Mouse (Mus musculus) CH12.LX (cell line): ENCODE data around the gene Mob3b. TPM values are rescaled to one million over a fixed set of nuclear protein-coding genes. Genes with fewer than 3 reads are reported as not detected.
A peak's percentile ranks its signal among the peaks of the same experiment; 100 is the strongest.

ENCODE experiments used
- DNase-seq: peaks from one replicate; pipeline ENCODE4 v3.0.0-alpha.2; 2013; ENCODE audit errors: extremely low read depth
- H3K27ac ChIP-seq: 2 replicates; pipeline ENCODE4 v1.5.1; 2012; ENCODE audit warnings: low read depth, mild to moderate bottlenecking, control low read depth, moderate library complexity; ENCODE audit not compliant: insufficient read depth
- H3K27me3 ChIP-seq: replicated peaks from 2 replicates; pipeline ENCODE3; 2012; ENCODE audit warnings: inconsistent platforms
- H3K36me3 ChIP-seq, 2 experiments: replicated peaks in 1 of 2; 2 replicates each; pipeline versions ENCODE3 to v1.6.1; 2012; ENCODE audit warnings: inconsistent platforms in 1 of 2, low read length in 1 of 2, mild to moderate bottlenecking in 1 of 2, mixed read lengths in 1 of 2, moderate library complexity in 1 of 2; ENCODE audit not compliant: control insufficient read depth in 1 of 2, insufficient read depth in 1 of 2
- H3K4me1 ChIP-seq, 2 experiments: 2 replicates each; pipeline ENCODE4 v1.6.1; 2012; ENCODE audit warnings: inconsistent platforms in 1 of 2, moderate library complexity in 1 of 2; ENCODE audit not compliant: insufficient read depth in 2 of 2, control insufficient read depth in 1 of 2
- H3K4me2 ChIP-seq: 2 replicates; pipeline ENCODE4 v1.6.1; 2012; ENCODE audit warnings: low read depth, mild to moderate bottlenecking, control low read depth; ENCODE audit not compliant: poor library complexity, insufficient read depth, severe bottlenecking
- H3K4me3 ChIP-seq, 3 experiments: fragments of 150-350 bp in 1 of 3; sonication (generic) in 1 of 3; replicated peaks in 1 of 3; 2 replicates each; pipeline versions ENCODE3 to v1.5.1; 2011 to 2012; ENCODE audit warnings: low read depth in 2 of 3, low read length in 2 of 3, mild to moderate bottlenecking in 2 of 3, moderate library complexity in 2 of 3, control low read depth in 1 of 3, improper control_type of control experiment in 1 of 3, inconsistent platforms in 1 of 3, mixed read lengths in 1 of 3; ENCODE audit not compliant: poor library complexity in 1 of 3
- H3K79me2 ChIP-seq: replicated peaks from 2 replicates; pipeline ENCODE4 v1.6.1; 2012; ENCODE audit warnings: mild to moderate bottlenecking, moderate library complexity; ENCODE audit not compliant: control insufficient read depth, poor library complexity, insufficient read depth, severe bottlenecking; ENCODE audit errors: extremely low read depth
- H3K9ac ChIP-seq: 2 replicates; pipeline ENCODE4 v1.6.1; 2012; ENCODE audit warnings: low read depth, mild to moderate bottlenecking, control low read depth, moderate library complexity; ENCODE audit not compliant: insufficient read depth
- H3K9me3 ChIP-seq: replicated peaks from 2 replicates; pipeline ENCODE3; 2012; ENCODE audit warnings: low read length, inconsistent platforms, mixed read lengths
- CHD1 ChIP-seq: IDR thresholded peaks from 2 replicates; pipeline ENCODE4 v1.6.1; 2012; ENCODE audit warnings: low read depth, low read length, improper control_type of control experiment, inconsistent platforms
- CTCF ChIP-seq, 2 experiments: IDR thresholded peaks in 1 of 2; conservative IDR thresholded peaks in 1 of 2; 2 replicates each; pipeline ENCODE4 v1.5.1; 2011 to 2012; ENCODE audit warnings: low read depth in 2 of 2, low read length in 2 of 2, improper control_type of control experiment in 1 of 2, inconsistent platforms in 1 of 2, mild to moderate bottlenecking in 1 of 2, moderate library complexity in 1 of 2
- E2F4 ChIP-seq: IDR thresholded peaks from 2 replicates; pipeline ENCODE4 v1.6.1; 2011; ENCODE audit warnings: low read depth, low read length, improper control_type of control experiment; ENCODE audit not compliant: insufficient replicate concordance
- ELF1 ChIP-seq: IDR thresholded peaks from 2 replicates; pipeline ENCODE4 v1.6.1; 2014; ENCODE audit warnings: low read depth, mild to moderate bottlenecking, inconsistent platforms, low read length, improper control_type of control experiment
- EP300 ChIP-seq: IDR thresholded peaks from 2 replicates; pipeline ENCODE4 v1.6.1; 2011; ENCODE audit warnings: low read length, improper control_type of control experiment
- ETS1 ChIP-seq: conservative IDR thresholded peaks from 2 replicates; pipeline ENCODE4 v1.6.1; 2012; ENCODE audit warnings: low read depth, mild to moderate bottlenecking, inconsistent platforms, low read length, improper control_type of control experiment, moderate library complexity
- IRF4 ChIP-seq: IDR thresholded peaks from 2 replicates; pipeline ENCODE4 v1.6.1; 2014; ENCODE audit warnings: low read depth, mild to moderate bottlenecking, inconsistent platforms, low read length, improper control_type of control experiment
- JUND ChIP-seq: conservative IDR thresholded peaks from 2 replicates; pipeline ENCODE4 v1.6.1; 2011; ENCODE audit warnings: low read depth, low read length, improper control_type of control experiment
- MEF2A ChIP-seq: IDR thresholded peaks from 2 replicates; pipeline ENCODE4 v1.6.1; 2014; ENCODE audit warnings: low read depth, mild to moderate bottlenecking, inconsistent platforms, low read length, improper control_type of control experiment, borderline replicate concordance
- MXI1 ChIP-seq: IDR thresholded peaks from 2 replicates; pipeline ENCODE4 v1.6.1; 2011; ENCODE audit warnings: mild to moderate bottlenecking, low read depth, low read length, improper control_type of control experiment
- MYC ChIP-seq: IDR thresholded peaks from 2 replicates; pipeline ENCODE4 v1.6.1; 2011; ENCODE audit warnings: low read depth, mild to moderate bottlenecking, improper control_type of control experiment, low read length
- NELFE ChIP-seq: IDR thresholded peaks from 2 replicates; pipeline ENCODE4 v1.6.1; 2011; ENCODE audit warnings: low read depth, low read length, improper control_type of control experiment
- NRF1 ChIP-seq: IDR thresholded peaks from 2 replicates; pipeline ENCODE4 v1.6.1; 2014; ENCODE audit warnings: low read depth, mild to moderate bottlenecking, inconsistent platforms, low read length, improper control_type of control experiment, moderate library complexity
- PAX5 ChIP-seq: IDR thresholded peaks from 2 replicates; pipeline ENCODE4 v1.6.1; 2012; ENCODE audit warnings: low read length, inconsistent platforms, mixed read lengths
- POLR2AphosphoS2 ChIP-seq: IDR thresholded peaks from 2 replicates; pipeline ENCODE4 v1.6.1; 2011; ENCODE audit warnings: low read depth, low read length, improper control_type of control experiment
- RAD21 ChIP-seq: IDR thresholded peaks from 2 replicates; pipeline ENCODE4 v1.6.1; 2011; ENCODE audit warnings: low read depth, mild to moderate bottlenecking, low read length, improper control_type of control experiment, moderate library complexity
- SIN3A ChIP-seq: IDR thresholded peaks from 2 replicates; pipeline ENCODE4 v1.6.1; 2012; ENCODE audit warnings: low read length, improper control_type of control experiment, inconsistent platforms
- SMC3 ChIP-seq: IDR thresholded peaks from 2 replicates; pipeline ENCODE4 v1.6.1; 2011; ENCODE audit warnings: low read depth, low read length, improper control_type of control experiment
- TCF12 ChIP-seq: IDR thresholded peaks from 2 replicates; pipeline ENCODE4 v1.6.1; 2014; ENCODE audit warnings: low read depth, mild to moderate bottlenecking, inconsistent platforms, low read length, improper control_type of control experiment
- UBTF ChIP-seq: IDR thresholded peaks from 2 replicates; pipeline ENCODE4 v1.6.1; 2012; ENCODE audit warnings: low read depth, mild to moderate bottlenecking, inconsistent platforms, low read length, improper control_type of control experiment, moderate library complexity
- ZC3H11A ChIP-seq: IDR thresholded peaks from 2 replicates; pipeline ENCODE4 v1.6.1; 2012; ENCODE audit warnings: low read depth, mild to moderate bottlenecking, inconsistent platforms, low read length, improper control_type of control experiment
- ZKSCAN1 ChIP-seq: IDR thresholded peaks from 2 replicates; pipeline ENCODE4 v1.6.1; 2012; ENCODE audit warnings: low read depth, inconsistent platforms, low read length, improper control_type of control experiment, borderline replicate concordance
- ZNF384 ChIP-seq: IDR thresholded peaks from 2 replicates; pipeline ENCODE4 v1.6.1; 2012; ENCODE audit warnings: low read depth, low read length, improper control_type of control experiment, inconsistent platforms
- dilution Hi-C: fragments of 300-500 bp; cut with MboI; formaldehyde crosslinking; loops from 2 replicates; pipeline ENCODE4 v1.14.3; 2020; ENCODE audit warnings: low sequenced_read_pairs; ENCODE audit not compliant: extremely low pct_unique_long_range_greater_than_20kb, extremely low pct_ligation_motif_present
- in situ Hi-C: fragments of 300-500 bp; cut with MboI; formaldehyde crosslinking; loops from 3 replicates; pipeline ENCODE4 v1.14.3; 2019; ENCODE audit warnings: low sequenced_read_pairs, low pct_ligation_motif_present, low pct_unique_long_range_greater_than_20kb, mixed read lengths
- polyA plus RNA-seq: library from polyadenylated mRNA; unstranded; fragments of >175 nt; gene quantifications from 2 replicates; pipeline ENCODE4 v1.2.1, GENCODE M21; 2012; ENCODE audit warnings: low read depth; ENCODE audit not compliant: insufficient read length
- total RNA-seq, 2 experiments: library from RNA; depleted of rRNA; stranded (reverse); fragments of 300-350 nt in 1 of 2; fragments of >200 nt in 1 of 2; gene quantifications; 2 replicates each; pipeline ENCODE4 v1.2.3; 2012 to 2014

Mob3b gene
- total and polyA plus RNA-seq, 3 experiments = 3.5 to 11.7 (median 11.0) TPM

GRCm38 (mm10) chr4:35155132-35155922, 2.0 kb downstream of the Mob3b start:
- 0 out of 2 replicates have a peak, but pooled peaks have one; percentile 65 for TF ChIP-seq CHD1
- TF ChIP-seq ZNF384 = no peak; the same call in 1 of the 2 replicates
- TF ChIP-seq POLR2AphosphoS2 = no peak
- TF ChIP-seq NRF1 = no peak
- no peak for TF ChIP-seq PAX5
- 0 out of 2 replicates have a peak, but pooled peaks have one; percentile 9 for TF ChIP-seq MEF2A
- peak; percentile 1; the same call in 1 of the 2 replicates for TF ChIP-seq UBTF
- peak; percentile 11 to 78; a peak in 2 of 4 replicates for TF ChIP-seq CTCF (conservative IDR thresholded peaks at IDR 0.05 in 1 of 2, IDR thresholded peaks at IDR 0.05 in 1 of 2; ENCODE audit: low read depth in 2 of 2, low read length in 2 of 2)
- TF ChIP-seq IRF4 = peak; percentile 12; the same call in 1 of the 2 replicates
- peak; percentile 60; the same call in 1 of the 2 replicates for TF ChIP-seq ELF1
- TF ChIP-seq ZC3H11A = 0 out of 2 replicates have a peak, but pooled peaks have one; percentile 11
- peak; percentile 69 for TF ChIP-seq RAD21
- peak; percentile 49; the same call in 1 of the 2 replicates for TF ChIP-seq MYC
- no peak for TF ChIP-seq ETS1
- TF ChIP-seq EP300 = 0 out of 2 replicates have a peak, but pooled peaks have one; percentile 10
- TF ChIP-seq ZKSCAN1 = no peak
- TF ChIP-seq MXI1 = peak; percentile 78; the same call in 1 of the 2 replicates
- peak; percentile 88 for TF ChIP-seq SMC3
- TF ChIP-seq SIN3A = no peak; the same call in 1 of the 2 replicates
- no peak for TF ChIP-seq TCF12
- no peak for TF ChIP-seq E2F4
- TF ChIP-seq JUND = no peak
- no peak for TF ChIP-seq NELFE
- Histone ChIP-seq H3K36me3 (peaks cover 0 to 5% of the 10 kb centered on the region in 2 experiments), H3K27ac (peak overlapping the region; percentile 81), H3K79me2 (peaks cover 8% of the 10 kb centered on the region), H3K4me2 (peak overlapping the region; percentile 83), H3K9me3 (no peaks in the 10 kb centered on the region), H3K4me3 (peak overlapping the region; percentile 77 to 87 (median 82)), H3K9ac (peak overlapping the region; percentile 67), H3K4me1 (peaks cover 5 to 35% of the 10 kb centered on the region in 2 experiments; a peak in 3 of 4 replicates), H3K27me3 (no peaks in the 10 kb centered on the region)
- peak; percentile 81 for DNase-seq
- in situ Hi-C loops = loop anchor here (5.0 to 10.0 kb wide), 2 partner anchors 171 to 198 kb away; no protein-coding TSS in a partner anchor
- dilution Hi-C loops = no loop called here
